Mouse (Mus musculus): Measurements from ENCODE around the gene Kdm4c. TPM values are rescaled to one million over a fixed set of nuclear protein-coding genes. Genes with fewer than 3 reads are reported as not detected.

Gene Kdm4c
- polyA plus RNA-seq, 1 experiment, result 4.8 TPM

DNA sequence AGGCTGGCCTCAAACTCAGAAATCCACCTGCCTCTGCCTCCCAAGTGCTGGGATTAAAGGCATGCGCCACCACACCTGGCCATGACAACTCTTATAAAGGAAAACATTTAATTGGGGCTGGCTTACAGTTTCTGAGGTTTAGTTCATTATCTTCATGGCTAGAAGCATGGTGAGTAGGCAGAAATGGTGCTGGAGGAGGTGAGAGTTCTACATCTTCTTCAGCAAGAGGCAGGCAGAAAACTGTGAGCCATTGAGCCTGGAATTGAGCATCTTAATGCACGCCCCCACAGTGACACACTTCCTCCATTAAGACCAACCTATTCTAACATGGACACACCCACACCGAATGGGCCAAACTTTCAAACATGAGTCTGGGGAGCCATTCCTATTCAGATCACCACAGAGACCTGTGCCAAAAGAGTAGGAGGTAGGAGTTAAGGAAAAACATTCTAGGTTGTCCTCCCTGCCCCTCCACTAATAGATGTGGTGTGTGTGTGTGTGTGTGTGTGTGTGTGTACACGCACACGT, 22.2 kb downstream of the Kdm4c start:
- TF ChIP-seq TCF12 (IDR thresholded peaks at IDR 0.05; ENCODE audit: insufficient read depth, poor library complexity, severe bottlenecking) (no peak), SRF (IDR thresholded peaks at IDR 0.05; ENCODE audit: control insufficient read depth, insufficient read length, low read depth) (no peak), MYOG (IDR thresholded peaks at IDR 0.05; ENCODE audit: control insufficient read depth in 1 of 3, insufficient read depth in 1 of 3, insufficient read length in 2 of 3, low read depth in 2 of 3) (no peak), CEBPB (IDR thresholded peaks at IDR 0.05; ENCODE audit: insufficient read depth, poor library complexity, severe bottlenecking) (no peak), E2F4 (IDR thresholded peaks at IDR 0.05; ENCODE audit: insufficient read depth) (no peak), USF1 (IDR thresholded peaks at IDR 0.05; ENCODE audit: low read depth) (no peak), MAX (IDR thresholded peaks at IDR 0.05; ENCODE audit: low read depth) (no peak), MYOD1 (IDR thresholded peaks at IDR 0.05; ENCODE audit: control insufficient read depth in 1 of 3, insufficient read length in 2 of 3, low read depth in 2 of 3) (no peak), REST (IDR thresholded peaks at IDR 0.05; ENCODE audit: insufficient read depth, insufficient read length) (no peak), POLR2AphosphoS2 (IDR thresholded peaks at IDR 0.05; ENCODE audit: insufficient read length, low read depth) (no peak), TCF3 (IDR thresholded peaks at IDR 0.05; ENCODE audit: insufficient read length, low read depth) (no peak), POLR2A (IDR thresholded peaks at IDR 0.05; ENCODE audit: insufficient read length, low read depth) (no peak)
- Histone ChIP-seq H3K36me3 (ENCODE audit: control insufficient read depth, insufficient read depth) (peaks cover 16% of the 10 kb centered on the region), H3K4me3 (no peak overlapping the region), H3ac (ENCODE audit: control insufficient read depth, insufficient read length) (no peak overlapping the region), H3K4me2 (ENCODE audit: low read depth) (no peak overlapping the region), H3K27me3 (ENCODE audit: control insufficient read depth, insufficient read depth, insufficient read length) (no peaks in the 10 kb centered on the region), H3K79me2 (ENCODE audit: control insufficient read depth, insufficient read depth) (peaks cover 75% of the 10 kb centered on the region)

DNA sequence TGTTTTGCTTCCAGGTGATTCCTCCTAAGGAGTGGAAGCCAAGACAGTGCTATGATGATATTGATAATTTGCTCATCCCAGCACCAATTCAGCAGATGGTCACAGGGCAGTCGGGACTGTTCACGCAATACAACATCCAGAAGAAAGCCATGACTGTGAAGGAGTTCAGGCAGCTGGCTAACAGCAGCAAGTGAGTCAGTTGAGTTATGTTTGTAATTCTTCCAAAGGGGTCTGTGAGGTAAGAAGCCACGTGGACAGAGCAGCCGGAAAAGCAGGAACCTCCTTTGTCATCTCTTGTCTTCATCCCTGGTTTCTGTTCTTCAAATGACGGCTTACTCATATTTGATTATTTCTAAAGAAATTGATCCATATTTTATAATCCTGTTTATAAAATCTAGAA, 28.9 kb downstream of the Kdm4c start:
- Histone ChIP-seq H3K4me2 (ENCODE audit: low read depth) (no peak overlapping the region), H3K4me3 (no peak overlapping the region), H3K36me3 (ENCODE audit: control insufficient read depth, insufficient read depth) (peaks cover 14% of the 10 kb centered on the region), H3K79me2 (ENCODE audit: control insufficient read depth, insufficient read depth) (peaks cover 23% of the 10 kb centered on the region), H3ac (ENCODE audit: control insufficient read depth, insufficient read length) (no peak overlapping the region), H3K27me3 (ENCODE audit: control insufficient read depth, insufficient read depth, insufficient read length) (no peaks in the 10 kb centered on the region)
- TF ChIP-seq E2F4 (IDR thresholded peaks at IDR 0.05; ENCODE audit: insufficient read depth) (no peak), CEBPB (IDR thresholded peaks at IDR 0.05; ENCODE audit: insufficient read depth, poor library complexity, severe bottlenecking) (no peak), POLR2A (IDR thresholded peaks at IDR 0.05; ENCODE audit: insufficient read length, low read depth) (no peak)

DNA sequence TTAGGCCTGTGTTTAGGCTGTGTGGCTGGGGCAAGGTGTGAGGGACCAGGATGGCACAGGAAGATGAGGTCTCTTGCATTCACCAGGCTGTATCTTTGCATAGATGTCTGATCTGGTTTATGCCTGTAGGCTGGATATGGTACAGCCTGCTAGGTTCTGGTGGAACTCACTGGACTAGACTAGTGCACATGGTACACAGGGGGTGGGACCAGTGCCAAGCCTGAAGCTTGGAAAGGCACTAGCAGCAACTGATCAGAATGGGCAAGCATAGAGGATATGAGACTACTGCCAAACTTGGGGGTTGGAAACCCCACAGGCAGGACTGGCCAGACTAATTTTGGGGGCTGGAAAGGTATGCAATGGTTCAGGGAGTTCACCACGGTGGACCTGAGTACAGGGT, 35.2 kb downstream of the Kdm4c start:
- Histone ChIP-seq H3K79me2 (ENCODE audit: control insufficient read depth, insufficient read depth) (no peaks in the 10 kb centered on the region), H3K27me3 (ENCODE audit: control insufficient read depth, insufficient read depth, insufficient read length) (no peaks in the 10 kb centered on the region), H3K4me2 (ENCODE audit: low read depth) (no peak overlapping the region), H3ac (ENCODE audit: control insufficient read depth, insufficient read length) (no peak overlapping the region), H3K36me3 (ENCODE audit: control insufficient read depth, insufficient read depth) (peaks cover 14% of the 10 kb centered on the region), H3K4me3 (no peak overlapping the region)
- no peak for TF ChIP-seq MAX (IDR thresholded peaks at IDR 0.05; ENCODE audit: low read depth)
- no peak for TF ChIP-seq POLR2A (IDR thresholded peaks at IDR 0.05; ENCODE audit: insufficient read length, low read depth)
- TF ChIP-seq SRF (IDR thresholded peaks at IDR 0.05; ENCODE audit: control insufficient read depth, insufficient read length, low read depth), result no peak
- TF ChIP-seq TCF12 (IDR thresholded peaks at IDR 0.05; ENCODE audit: insufficient read depth, poor library complexity, severe bottlenecking), result no peak
- TF ChIP-seq E2F4 (IDR thresholded peaks at IDR 0.05; ENCODE audit: insufficient read depth), result no peak
- TF ChIP-seq USF1 (IDR thresholded peaks at IDR 0.05; ENCODE audit: low read depth), result no peak
- TF ChIP-seq MYOG (IDR thresholded peaks at IDR 0.05; ENCODE audit: control insufficient read depth in 1 of 3, insufficient read depth in 1 of 3, insufficient read length in 2 of 3, low read depth in 2 of 3), result no peak
- no peak for TF ChIP-seq REST (IDR thresholded peaks at IDR 0.05; ENCODE audit: insufficient read depth, insufficient read length)
- TF ChIP-seq POLR2AphosphoS2 (IDR thresholded peaks at IDR 0.05; ENCODE audit: insufficient read length, low read depth), result no peak
- no peak for TF ChIP-seq MYOD1 (IDR thresholded peaks at IDR 0.05; ENCODE audit: control insufficient read depth in 1 of 3, insufficient read length in 2 of 3, low read depth in 2 of 3)
- no peak for TF ChIP-seq TCF3 (IDR thresholded peaks at IDR 0.05; ENCODE audit: insufficient read length, low read depth)
- no peak for TF ChIP-seq CEBPB (IDR thresholded peaks at IDR 0.05; ENCODE audit: insufficient read depth, poor library complexity, severe bottlenecking)

DNA sequence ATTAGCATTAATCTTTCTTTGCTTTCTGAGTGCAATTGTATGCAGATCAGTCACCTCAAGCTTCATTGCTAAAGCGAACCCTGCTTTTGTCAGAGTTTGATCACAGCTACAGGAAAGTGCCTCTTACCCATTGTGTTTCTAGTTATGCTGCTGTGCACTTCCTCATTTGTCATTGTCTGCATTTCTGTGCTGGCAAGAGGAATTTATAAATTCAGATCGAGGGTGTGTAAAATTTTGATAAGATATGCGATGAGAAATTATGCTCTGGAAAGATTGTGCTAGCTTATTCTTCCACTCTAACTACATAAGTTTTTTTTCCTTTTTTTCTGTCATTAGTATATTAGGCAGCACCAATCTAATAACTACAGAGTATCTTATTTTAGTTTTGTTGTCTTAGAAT, 37.9 kb downstream of the Kdm4c start:
- peaks cover 14% of the 10 kb centered on the region for H3K36me3 ChIP-seq (ENCODE audit: control insufficient read depth, insufficient read depth)
- TF ChIP-seq POLR2A (IDR thresholded peaks at IDR 0.05; ENCODE audit: insufficient read length, low read depth) (no peak), CEBPB (IDR thresholded peaks at IDR 0.05; ENCODE audit: insufficient read depth, poor library complexity, severe bottlenecking) (no peak), MYOG (IDR thresholded peaks at IDR 0.05; ENCODE audit: control insufficient read depth in 1 of 3, insufficient read depth in 1 of 3, insufficient read length in 2 of 3, low read depth in 2 of 3) (no peak), MYOD1 (IDR thresholded peaks at IDR 0.05; ENCODE audit: control insufficient read depth in 1 of 3, insufficient read length in 2 of 3, low read depth in 2 of 3) (no peak), MAX (IDR thresholded peaks at IDR 0.05; ENCODE audit: low read depth) (no peak), TCF12 (IDR thresholded peaks at IDR 0.05; ENCODE audit: insufficient read depth, poor library complexity, severe bottlenecking) (no peak), REST (IDR thresholded peaks at IDR 0.05; ENCODE audit: insufficient read depth, insufficient read length) (no peak)

DNA sequence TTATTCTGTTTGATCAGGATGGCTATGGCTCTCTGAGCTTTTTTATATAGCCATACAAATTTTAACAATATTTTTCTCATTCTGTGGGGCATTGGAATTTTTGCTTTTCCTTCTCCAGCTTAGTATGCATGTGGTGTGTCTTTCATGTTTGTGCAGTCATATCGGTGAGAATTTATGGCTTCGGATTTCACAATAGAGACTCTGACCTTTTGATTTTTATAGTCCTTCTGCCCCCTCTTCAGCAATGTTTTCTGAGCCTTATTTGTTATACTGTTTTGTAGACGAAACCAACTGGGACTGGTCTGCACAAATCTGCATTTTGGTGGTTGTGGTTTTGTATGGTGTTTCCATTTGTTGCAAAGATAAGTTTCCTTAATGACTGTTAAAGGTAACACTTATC, 45.6 kb downstream of the Kdm4c start:
- TF ChIP-seq POLR2A (IDR thresholded peaks at IDR 0.05; ENCODE audit: insufficient read length, low read depth), result no peak
- TF ChIP-seq POLR2AphosphoS2 (IDR thresholded peaks at IDR 0.05; ENCODE audit: insufficient read length, low read depth), result no peak
- no peak for TF ChIP-seq MAX (IDR thresholded peaks at IDR 0.05; ENCODE audit: low read depth)
- TF ChIP-seq MYOG (IDR thresholded peaks at IDR 0.05; ENCODE audit: control insufficient read depth in 1 of 3, insufficient read depth in 1 of 3, insufficient read length in 2 of 3, low read depth in 2 of 3), result no peak
- no peak for TF ChIP-seq TCF12 (IDR thresholded peaks at IDR 0.05; ENCODE audit: insufficient read depth, poor library complexity, severe bottlenecking)
- no peak for TF ChIP-seq MYOD1 (IDR thresholded peaks at IDR 0.05; ENCODE audit: control insufficient read depth in 1 of 3, insufficient read length in 2 of 3, low read depth in 2 of 3)
- TF ChIP-seq TCF3 (IDR thresholded peaks at IDR 0.05; ENCODE audit: insufficient read length, low read depth), result no peak
- no peak for TF ChIP-seq CEBPB (IDR thresholded peaks at IDR 0.05; ENCODE audit: insufficient read depth, poor library complexity, severe bottlenecking)
- no peak for TF ChIP-seq SRF (IDR thresholded peaks at IDR 0.05; ENCODE audit: control insufficient read depth, insufficient read length, low read depth)
- no peak for TF ChIP-seq USF1 (IDR thresholded peaks at IDR 0.05; ENCODE audit: low read depth)
- no peak for TF ChIP-seq E2F4 (IDR thresholded peaks at IDR 0.05; ENCODE audit: insufficient read depth)
- H3K79me2 ChIP-seq (ENCODE audit: control insufficient read depth, insufficient read depth), result no peaks in the 10 kb centered on the region
- no peak overlapping the region for H3ac ChIP-seq (ENCODE audit: control insufficient read depth, insufficient read length)
- no peaks in the 10 kb centered on the region for H3K27me3 ChIP-seq (ENCODE audit: control insufficient read depth, insufficient read depth, insufficient read length)
- no peak overlapping the region for H3K4me2 ChIP-seq (ENCODE audit: low read depth)
- H3K4me3 ChIP-seq, result no peak overlapping the region
- H3K36me3 ChIP-seq (ENCODE audit: control insufficient read depth, insufficient read depth), result no peaks in the 10 kb centered on the region

More for the DNA sequence above, 37.9 kb downstream of the Kdm4c start:
- Histone ChIP-seq H3K79me2 (ENCODE audit: control insufficient read depth, insufficient read depth) (no peaks in the 10 kb centered on the region), H3ac (ENCODE audit: control insufficient read depth, insufficient read length) (no peak overlapping the region), H3K27me3 (ENCODE audit: control insufficient read depth, insufficient read depth, insufficient read length) (no peaks in the 10 kb centered on the region), H3K4me3 (no peak overlapping the region), H3K4me2 (ENCODE audit: low read depth) (no peak overlapping the region)

Data from myocyte (in vitro differentiated cells).